Mouse (Mus musculus) spleen, adult 2 months (tissue): ENCODE results near the gene Aktip.

ENCODE experiments used
- CTCF ChIP-seq: fragments of 200-500 bp; IDR thresholded peaks from 2 replicates; pipeline ENCODE4 v1.5.1; 2011; ENCODE audit warnings: mild to moderate bottlenecking, inconsistent platforms; ENCODE audit not compliant: insufficient read depth, insufficient read length, insufficient replicate concordance; ENCODE audit errors: extremely low read depth
- POLR2A ChIP-seq: fragments of 200-500 bp; IDR thresholded peaks from 2 replicates; pipeline ENCODE4 v1.6.1; 2011; ENCODE audit warnings: low read depth, low read length, inconsistent platforms

GRCm38 (mm10) chr8:91170914-91171313, 28.9 kb downstream of the Aktip start:
- TF ChIP-seq CTCF (no peak), POLR2A (no peak)
